Comparison of ENCODE assay signal across 8 mouse cellular contexts in the genomic region with DNA sequence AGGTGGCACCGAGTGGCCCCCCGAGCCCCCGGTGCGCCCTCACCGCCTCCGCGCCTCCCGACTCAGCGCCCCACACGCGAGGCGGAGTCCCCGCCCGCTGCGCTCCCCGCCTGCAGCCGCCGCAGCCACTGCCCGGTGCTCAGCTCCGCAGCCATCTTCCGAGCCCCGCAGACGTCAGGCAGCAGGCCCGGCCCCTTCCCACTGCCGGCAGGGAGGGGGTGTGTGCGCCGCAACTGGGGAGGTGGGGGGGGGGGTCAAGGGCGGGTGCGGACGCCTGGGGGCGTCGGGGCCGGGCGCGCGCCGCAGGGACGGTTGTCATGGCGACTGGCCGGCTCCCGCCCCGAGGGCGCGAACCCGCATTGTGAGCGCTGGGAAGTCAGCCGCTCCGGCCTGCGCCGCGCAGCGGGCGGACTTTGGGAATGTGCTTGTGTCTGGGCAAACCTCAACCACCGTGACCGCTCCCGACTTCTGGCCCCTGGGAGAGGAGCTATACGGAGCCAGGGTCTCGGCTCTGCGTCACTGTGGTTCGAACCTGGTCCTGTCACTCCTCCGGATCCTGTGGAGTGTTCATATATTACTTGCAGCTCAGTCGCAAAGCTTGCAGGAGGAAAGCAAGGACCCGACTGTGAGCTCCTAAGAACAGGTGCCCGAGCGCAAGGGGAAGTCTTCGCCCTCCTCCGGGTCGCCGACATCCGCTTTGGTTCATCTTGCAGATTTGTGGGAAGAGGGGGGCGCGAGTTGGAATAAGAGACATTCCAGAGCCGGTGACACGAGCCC. TPM values are rescaled to one million over a fixed set of nuclear protein-coding genes. Genes with fewer than 3 reads are reported as not detected.
DNase-seq lines count a peak whose midpoint lies in the region; ATAC-seq and TF ChIP-seq lines count a peak whose summit lies in the region.

A gene (minus strand): TSS at position 160 of the 777 bp plus-strand sequence.

- peak within 1 kb of the TSS; percentile 81 for H3K27ac ChIP-seq in embryonic facial prominence, embryonic 13.5 days
- peak within 1 kb of the TSS; percentile 96 for H3K27ac ChIP-seq in kidney, adult 2 months (ENCODE audit: insufficient read depth, low read depth, low read length)
- H3K27ac ChIP-seq in limb, embryonic 15.5 days, result peak within 1 kb of the TSS; percentile 85
- H3K27ac ChIP-seq in midbrain, postnatal 0 days (ENCODE audit: low read depth, low read length), result peak within 1 kb of the TSS; percentile 94

- WGBS in embryonic facial prominence, embryonic 13.5 days, result under 1% methylated on average over 74 of the region's 74 CpGs
- WGBS in kidney, adult 2 months, result under 1% methylated on average over 72 of the region's 74 CpGs
- WGBS in limb, embryonic 15.5 days, result 1% methylated on average over 72 of the region's 74 CpGs
- 1% methylated on average over 61 of the region's 74 CpGs for WGBS in midbrain, postnatal 0 days

- peak within 1 kb of the TSS; percentile 98 for H3K4me2 ChIP-seq in embryonic facial prominence, embryonic 13.5 days
- peak within 1 kb of the TSS; percentile 98 for H3K4me2 ChIP-seq in limb, embryonic 15.5 days
- H3K4me2 ChIP-seq in midbrain, postnatal 0 days (ENCODE audit: low read depth, low read length, poor library complexity, severe bottlenecking), result peak within 1 kb of the TSS; percentile 73

- no peak for TF ChIP-seq CTCF in kidney, adult 2 months (conservative IDR thresholded peaks at IDR 0.05; ENCODE audit: insufficient read depth, insufficient read length, low read depth, low read length)
- TF ChIP-seq CTCF in midbrain, postnatal 0 days (IDR thresholded peaks at IDR 0.05), result no peak

- peak within 1 kb of the TSS; percentile 83 for H3K9ac ChIP-seq in embryonic facial prominence, embryonic 13.5 days
- peak within 1 kb of the TSS; percentile 75 for H3K9ac ChIP-seq in limb, embryonic 15.5 days
- peak within 1 kb of the TSS; percentile 84 for H3K9ac ChIP-seq in midbrain, postnatal 0 days (replicated peaks; ENCODE audit: low read length, poor library complexity, severe bottlenecking)

- no peaks in the 10 kb centered on the region for H3K9me3 ChIP-seq in embryonic facial prominence, embryonic 13.5 days
- H3K9me3 ChIP-seq in limb, embryonic 15.5 days, result no peaks in the 10 kb centered on the region
- H3K9me3 ChIP-seq in midbrain, postnatal 0 days (ENCODE audit: low read length), result no peaks in the 10 kb centered on the region

- H3K4me1 ChIP-seq in embryonic facial prominence, embryonic 13.5 days, result peaks cover 20% of the 10 kb centered on the region
- H3K4me1 ChIP-seq in kidney, adult 2 months (ENCODE audit: control insufficient read depth, insufficient read depth, low read length), result peaks cover 7% of the 10 kb centered on the region; the same call in 1 of the 2 replicates
- peaks cover 27% of the 10 kb centered on the region for H3K4me1 ChIP-seq in limb, embryonic 15.5 days
- H3K4me1 ChIP-seq in midbrain, postnatal 0 days (ENCODE audit: insufficient read depth, low read length), result peaks cover 5% of the 10 kb centered on the region; the same call in 1 of the 2 replicates

- peak; percentile 59 for ATAC-seq in embryonic facial prominence, embryonic 13.5 days (ENCODE audit: insufficient number of reproducible peaks, insufficient read depth, low FRiP score, low TSS enrichment, low read depth)
- ATAC-seq in limb, embryonic 15.5 days (ENCODE audit: insufficient number of reproducible peaks, low FRiP score, low TSS enrichment, low read depth), result peak; percentile 66
- ATAC-seq in midbrain, postnatal 0 days (ENCODE audit: low FRiP score), result peak; percentile 80

- H3K27me3 ChIP-seq in embryonic facial prominence, embryonic 13.5 days, result no peaks in the 10 kb centered on the region
- no peaks in the 10 kb centered on the region for H3K27me3 ChIP-seq in kidney, adult 2 months (replicated peaks; ENCODE audit: control insufficient read depth, insufficient read depth, low read length)
- H3K27me3 ChIP-seq in limb, embryonic 15.5 days, result no peaks in the 10 kb centered on the region
- no peaks in the 10 kb centered on the region for H3K27me3 ChIP-seq in midbrain, postnatal 0 days (ENCODE audit: insufficient read depth, low read length)

- peak within 1 kb of the TSS; percentile 91 for H3K4me3 ChIP-seq in embryonic facial prominence, embryonic 13.5 days
- peak within 1 kb of the TSS; percentile 86 for H3K4me3 ChIP-seq in kidney, adult 2 months (ENCODE audit: insufficient read depth, low read depth, low read length)
- peak within 1 kb of the TSS; percentile 87 for H3K4me3 ChIP-seq in limb, embryonic 15.5 days
- H3K4me3 ChIP-seq in midbrain, postnatal 0 days (ENCODE audit: low read depth, low read length), result peak within 1 kb of the TSS; percentile 79

- peaks cover 28% of the 10 kb centered on the region for H3K36me3 ChIP-seq in embryonic facial prominence, embryonic 13.5 days
- H3K36me3 ChIP-seq in kidney, adult 2 months (ENCODE audit: control insufficient read depth, insufficient read depth, low read length), result no peaks in the 10 kb centered on the region; the same call in 1 of the 2 replicates
- peaks cover 26% of the 10 kb centered on the region for H3K36me3 ChIP-seq in limb, embryonic 15.5 days
- peaks cover 23% of the 10 kb centered on the region for H3K36me3 ChIP-seq in midbrain, postnatal 0 days (ENCODE audit: insufficient read depth, low read length)

- peak; percentile 68 for DNase-seq in 3T3-L1 (ENCODE audit: low read depth, low spot score)
- peak; percentile 80 for DNase-seq in adrenal gland, postnatal 10 days
- DNase-seq in heart, adult 18-20 months, result peak; percentile 72 to 76
- peak; percentile 85 for DNase-seq in kidney, adult 2 months
- peak; percentile 73 for DNase-seq in midbrain, postnatal 0 days (ENCODE audit: low spot score)
- DNase-seq in spleen, postnatal 36 days (ENCODE audit: low spot score in 2 of 2), result peak; percentile 50 to 52

- TF ChIP-seq POLR2A in kidney, adult 2 months (IDR thresholded peaks at IDR 0.05; ENCODE audit: low read depth, low read length), result peak; percentile 11

RNA-seq across cellular contexts. Expression of the gene that starts here (rescaled TPM):
- 10 to 100 TPM; 18.3 to 25.3 TPM for total RNA-seq in adrenal gland, postnatal 10 days (2021)
- polyA plus RNA-seq in embryonic facial prominence, embryonic 13.5 days (2015; fragmentation: Nextera tagmentation; extraction: Ambion mirVana), result 4.6 and 4.7 TPM in 2 replicates
- 1 to 10 TPM; 5.3 to 5.7 TPM for total RNA-seq in heart, adult 18-20 months (2021)
- polyA plus RNA-seq in kidney, adult 2 months (2012; rRNA removed), result 27.5 and 31.0 TPM in 2 replicates
- polyA plus RNA-seq in limb, embryonic 15.5 days (2015; fragmentation: Nextera tagmentation; extraction: Ambion mirVana), result 5.8 and 6.6 TPM in 2 replicates
- 49.1 and 62.8 TPM in 2 replicates for total RNA-seq in midbrain, postnatal 0 days (2014; rRNA removed)
- polyA plus RNA-seq in midbrain, postnatal 0 days (2015; fragmentation: Nextera tagmentation; extraction: Ambion mirVana), result 28.1 and 28.8 TPM in 2 replicates

Comparison
In these comparisons a context has a peak if more than half of its experiments do, and no peak if none do; other contexts are left out.
1. Peak in every context shown above with its lines: DNase-seq, ATAC-seq, H3K4me3 ChIP-seq and H3K27ac ChIP-seq.